In the genomic region with DNA sequence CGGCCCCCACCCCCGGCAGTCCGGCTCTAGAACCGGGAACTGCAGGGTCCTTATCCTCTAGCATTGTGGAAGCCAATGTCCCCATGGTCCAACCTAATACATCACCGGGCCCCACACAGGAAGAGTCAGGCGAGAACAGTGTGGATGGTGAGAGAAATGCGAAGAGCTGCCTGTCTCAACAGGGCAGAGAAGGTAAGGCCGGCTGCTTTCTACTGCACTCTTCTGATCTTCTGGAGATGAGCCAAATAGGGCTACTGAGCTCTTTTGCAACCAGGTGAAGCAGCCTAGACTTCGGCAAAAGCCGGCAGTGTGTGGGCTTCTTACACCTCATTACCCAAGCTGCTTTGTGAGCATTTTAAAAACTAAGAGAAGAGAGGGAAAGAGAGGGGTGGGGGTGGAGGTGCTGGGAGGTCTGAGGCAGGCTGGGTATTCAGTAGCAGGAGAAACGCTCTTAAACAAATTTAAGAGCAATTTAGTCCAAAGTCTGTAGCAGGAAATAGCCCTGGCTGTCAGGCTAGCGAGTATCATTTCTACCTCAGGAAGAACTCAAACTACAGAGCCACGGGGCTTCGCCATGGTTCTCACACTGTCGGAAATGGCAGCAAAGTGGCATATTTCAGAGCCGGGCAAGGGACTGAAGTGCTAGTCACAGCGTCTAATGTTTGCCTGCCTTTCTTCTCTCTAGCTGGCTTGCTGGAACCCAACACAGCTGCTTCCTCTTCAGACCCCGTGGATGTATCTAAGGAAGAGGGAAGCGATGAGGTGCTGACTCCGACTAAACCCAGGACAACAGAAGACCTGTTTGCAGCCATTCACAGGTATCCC, we compare ENCODE assay signal across 8 mouse cellular contexts. TPM values are rescaled to one million over a fixed set of nuclear protein-coding genes. Genes with fewer than 3 reads are reported as not detected.
DNase-seq lines count a peak whose midpoint lies in the region; ATAC-seq lines count a peak whose summit lies in the region.

No protein-coding gene starts in this region.

- H3K27ac ChIP-seq in heart, embryonic 11.5 days (ENCODE audit: low read depth, low read length) = no peak overlapping the region
- no peak overlapping the region for H3K27ac ChIP-seq in intestine, embryonic 15.5 days

- no peak overlapping the region for H3K4me2 ChIP-seq in heart, embryonic 11.5 days
- no peak overlapping the region for H3K4me2 ChIP-seq in intestine, embryonic 15.5 days (replicated peaks)

- no peak overlapping the region for H3K9ac ChIP-seq in heart, embryonic 11.5 days (ENCODE audit: low read depth, low read length)
- H3K9ac ChIP-seq in intestine, embryonic 15.5 days = no peak overlapping the region

- DNase-seq in heart, adult 8-10 months (ENCODE audit: low spot score) = no peak
- peak; percentile 37 to 47 for DNase-seq in right cerebral cortex, postnatal 10 days (ENCODE audit: low spot score in 2 of 2)
- no peak for DNase-seq in right cerebral cortex, postnatal 25 days
- peak; percentile 51 for DNase-seq in thymus, postnatal 0 days (ENCODE audit: low spot score)
- no peak for DNase-seq in embryo, embryonic 10 days (ENCODE audit: low spot score)
- DNase-seq in spleen, postnatal 4 days (ENCODE audit: low spot score in 2 of 2) = no peak

- peaks cover 13% of the 10 kb centered on the region for H3K36me3 ChIP-seq in heart, embryonic 11.5 days (ENCODE audit: control insufficient read depth, insufficient read depth, low read length)
- peaks cover 17% of the 10 kb centered on the region for H3K36me3 ChIP-seq in intestine, embryonic 15.5 days

- H3K4me1 ChIP-seq in heart, embryonic 11.5 days (ENCODE audit: control insufficient read depth, insufficient read depth, low read length) = 0 out of 2 replicates have a peak, but pooled peaks cover 4% of the 10 kb centered on the region
- 0 out of 2 replicates have a peak, but pooled peaks cover 7% of the 10 kb centered on the region for H3K4me1 ChIP-seq in intestine, embryonic 15.5 days (replicated peaks)

- H3K27me3 ChIP-seq in heart, embryonic 11.5 days (ENCODE audit: control insufficient read depth, insufficient read depth, low read length) = no peaks in the 10 kb centered on the region
- H3K27me3 ChIP-seq in intestine, embryonic 15.5 days (replicated peaks) = no peaks in the 10 kb centered on the region

- no peak overlapping the region for H3K4me3 ChIP-seq in heart, embryonic 11.5 days (ENCODE audit: low read depth, low read length)
- H3K4me3 ChIP-seq in intestine, embryonic 15.5 days (replicated peaks) = no peak overlapping the region

- WGBS in heart, embryonic 11.5 days (ENCODE audit: insufficient replicate concordance) = 70% methylated on average over 20 of the region's 20 CpGs
- 67% methylated on average over 20 of the region's 20 CpGs for WGBS in intestine, embryonic 15.5 days

- H3K9me3 ChIP-seq in heart, embryonic 11.5 days (replicated peaks; ENCODE audit: control insufficient read depth, low read length) = no peaks in the 10 kb centered on the region
- no peaks in the 10 kb centered on the region for H3K9me3 ChIP-seq in intestine, embryonic 15.5 days

- 0 out of 2 replicates have a peak, but pooled peaks have one; percentile 2 for ATAC-seq in heart, embryonic 11.5 days (replicated peaks; ENCODE audit: insufficient number of reproducible peaks, low FRiP score, low TSS enrichment)
- 0 out of 2 replicates have a peak, but pooled peaks have one; percentile 13 for ATAC-seq in intestine, embryonic 15.5 days

RNA-seq across cellular contexts. Expression of gene Hebp2, which starts 18.8 kb away (rescaled TPM):
- polyA plus RNA-seq in heart, embryonic 11.5 days (2014; fragmentation: Nextera tagmentation; extraction: Ambion mirVana) = 19.9 and 21.5 TPM in 2 replicates
- total RNA-seq in heart, adult 8-10 months (2022) = under 1 TPM; 0.41 to 0.84 (median 0.72) TPM
- 7.4 and 9.0 TPM in 2 replicates for polyA plus RNA-seq in intestine, embryonic 15.5 days (2015; fragmentation: Nextera tagmentation; extraction: Ambion mirVana)
- 3.0 and 4.0 TPM in 2 replicates for polyA plus RNA-seq in thymus, postnatal 0 days (2015; fragmentation: Nextera tagmentation; extraction: Ambion mirVana)

Comparison
In these comparisons a context has a peak if more than half of its experiments do, and no peak if none do; other contexts are left out.
1. DNase-seq: peak in right cerebral cortex, postnatal 10 days (2 of 2) and thymus, postnatal 0 days (single experiment); none in heart, adult 8-10 months (single experiment), right cerebral cortex, postnatal 25 days (single experiment), embryo, embryonic 10 days (single experiment) and spleen, postnatal 4 days (0 of 2).